Mouse (Mus musculus): Measurements from ENCODE around the gene Spink2. TPM values are rescaled to one million over a fixed set of nuclear protein-coding genes. Genes with fewer than 3 reads are reported as not detected.
"Not testable (repeated sequence)": the region's sequence is repeated elsewhere in the genome, so short reads cannot be mapped to it uniquely, and the experiment has no call there.

Spink2 gene
- total RNA-seq, 2 experiments from 2014 or later: not detected

DNA sequence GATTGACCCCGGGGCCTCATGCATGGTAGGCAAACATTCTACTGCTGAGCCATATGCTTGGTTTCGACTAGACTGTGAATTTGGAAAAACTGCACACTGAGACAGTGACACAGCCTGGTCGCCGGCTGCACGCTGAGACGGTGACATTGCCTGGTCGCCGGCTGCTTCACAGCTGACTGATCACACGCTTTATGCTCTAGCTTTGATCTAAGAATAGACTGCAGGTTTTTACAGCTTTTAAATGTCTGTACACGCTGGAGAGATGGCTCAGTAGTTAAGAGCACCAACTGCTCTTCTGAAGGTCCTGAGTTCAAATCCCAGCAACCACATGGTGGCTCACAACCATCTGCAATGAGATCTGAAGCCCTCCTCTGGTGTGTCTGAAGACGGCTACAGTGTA is 5.1 kb downstream of the Spink2 start:
- ATAC-seq (replicated peaks; ENCODE audit: low FRiP score, low TSS enrichment, poor library complexity, severe bottlenecking): no peak

DNA sequence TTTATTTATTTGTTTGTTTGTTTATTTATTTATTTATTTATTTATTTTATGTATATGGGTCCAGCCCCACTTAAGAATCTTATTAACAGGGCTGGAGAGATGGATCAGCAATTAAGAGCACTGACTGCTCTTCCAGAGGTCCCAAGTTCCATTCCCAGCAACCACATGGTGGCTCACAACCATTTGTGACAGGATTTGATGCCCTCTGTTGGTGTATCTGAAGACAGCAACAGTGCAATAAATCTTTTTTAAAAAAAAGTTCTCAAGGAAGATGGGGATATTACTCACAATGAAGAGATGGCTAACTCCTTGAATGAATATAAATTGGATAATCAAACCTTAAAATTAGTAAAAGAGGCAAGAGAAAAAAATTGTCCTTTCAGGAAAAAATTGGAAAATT is 9.0 kb downstream of the Spink2 start:
- no peak for ATAC-seq (replicated peaks; ENCODE audit: low FRiP score, low TSS enrichment, poor library complexity, severe bottlenecking)

DNA sequence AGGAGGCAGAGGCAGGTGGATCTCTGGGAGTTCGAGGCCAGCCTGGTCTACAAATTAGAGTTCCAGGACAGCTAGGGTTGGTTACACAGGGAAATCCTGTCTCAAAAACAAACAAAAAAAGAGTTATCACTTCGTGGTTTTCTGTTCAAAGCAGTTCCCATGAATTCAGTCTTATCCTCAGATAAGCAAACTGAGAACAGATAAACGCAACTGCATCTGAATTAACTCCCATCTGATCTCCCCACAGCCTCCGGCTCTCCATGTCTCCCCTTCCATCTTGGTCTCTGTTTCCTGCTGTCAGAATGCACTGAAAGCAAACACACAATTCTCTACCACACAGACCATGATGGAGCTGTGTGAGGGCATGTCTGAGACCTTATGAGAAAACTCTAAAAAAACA is 10.6 kb downstream of the Spink2 start:
- no peak for ATAC-seq (replicated peaks; ENCODE audit: low FRiP score, low TSS enrichment, poor library complexity, severe bottlenecking)

DNA sequence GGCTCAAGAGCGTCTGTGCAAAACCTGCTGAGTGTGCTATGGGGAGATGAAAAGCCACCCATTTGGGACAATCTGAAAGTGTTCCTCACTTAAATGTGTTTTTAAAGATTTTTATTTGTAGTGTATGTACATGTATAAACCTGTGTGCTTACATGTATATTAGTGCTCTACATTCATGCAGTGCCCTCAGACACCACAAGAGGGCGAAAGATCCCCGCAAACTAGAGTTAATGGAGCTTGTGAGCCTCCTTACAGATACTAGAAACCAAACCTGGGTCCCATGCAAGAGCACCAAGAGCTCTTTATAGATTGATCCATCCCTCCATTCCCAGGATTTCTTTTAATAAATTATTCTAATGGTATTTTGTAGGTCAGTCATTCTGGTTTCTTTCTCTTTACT is 17.3 kb downstream of the Spink2 start:
- peak; percentile 75 for ATAC-seq (replicated peaks; ENCODE audit: low FRiP score, low TSS enrichment, poor library complexity, severe bottlenecking)

DNA sequence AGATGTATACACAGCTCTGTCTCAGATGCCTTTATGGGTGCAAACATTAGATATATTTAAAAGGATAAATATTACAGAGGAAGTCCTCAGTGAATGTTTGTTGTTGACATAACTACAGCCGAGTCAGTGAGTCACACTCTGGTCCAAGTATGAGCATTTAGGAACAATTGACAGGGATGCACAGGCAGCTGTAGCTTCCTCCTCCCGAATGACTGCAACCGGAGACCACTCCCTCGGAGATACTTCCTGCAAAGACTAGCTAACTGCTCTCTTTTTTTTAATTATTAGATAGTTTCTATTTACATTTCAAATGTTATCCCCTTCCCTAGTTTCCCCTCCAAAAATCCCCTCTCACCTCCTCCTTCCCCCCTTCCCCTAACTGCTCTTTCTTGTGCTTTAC is 18.0 kb downstream of the Spink2 start:
- ATAC-seq (replicated peaks; ENCODE audit: low FRiP score, low TSS enrichment, poor library complexity, severe bottlenecking): no peak

DNA sequence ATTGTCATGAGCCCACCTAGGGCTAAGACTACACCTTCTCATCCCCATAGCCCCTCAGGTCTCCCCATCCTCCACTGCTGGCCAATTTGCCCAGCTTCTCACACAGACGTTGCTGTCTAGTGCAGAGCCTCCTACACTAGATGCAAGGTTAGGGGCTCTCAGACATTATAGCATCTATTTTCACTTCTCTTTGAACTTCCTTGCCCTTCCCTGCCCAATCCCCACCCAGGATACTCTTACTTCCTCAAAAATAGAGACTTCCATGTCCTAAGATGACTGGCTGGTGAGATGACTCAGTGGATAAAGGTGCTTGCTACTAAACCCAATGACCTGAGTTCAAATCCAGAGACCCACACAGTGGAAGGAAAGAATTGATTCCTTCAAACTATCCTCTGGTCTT is 19.6 kb downstream of the Spink2 start:
- no peak for ATAC-seq (replicated peaks; ENCODE audit: low FRiP score, low TSS enrichment, poor library complexity, severe bottlenecking)

DNA sequence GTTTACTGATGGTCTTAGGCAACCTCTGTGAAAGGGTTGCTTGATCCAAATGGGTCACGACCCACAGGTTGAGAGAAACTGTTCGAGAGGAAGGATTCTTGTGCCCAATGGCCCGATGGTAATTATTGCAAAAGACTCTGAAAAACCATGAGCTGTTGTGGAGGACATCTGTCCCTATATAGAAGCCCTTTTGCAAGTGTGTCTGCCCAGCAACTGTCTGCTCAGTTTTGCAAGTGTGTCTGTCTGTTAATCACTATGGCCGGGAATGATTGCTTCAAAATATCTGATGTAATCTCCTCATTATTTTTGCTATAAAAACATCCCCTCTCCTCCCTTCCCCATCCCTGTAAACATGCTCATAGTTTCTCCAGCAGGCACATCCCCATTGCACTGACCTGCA is 20.2 kb downstream of the Spink2 start:
- ATAC-seq (replicated peaks; ENCODE audit: low FRiP score, low TSS enrichment, poor library complexity, severe bottlenecking): no peak

DNA sequence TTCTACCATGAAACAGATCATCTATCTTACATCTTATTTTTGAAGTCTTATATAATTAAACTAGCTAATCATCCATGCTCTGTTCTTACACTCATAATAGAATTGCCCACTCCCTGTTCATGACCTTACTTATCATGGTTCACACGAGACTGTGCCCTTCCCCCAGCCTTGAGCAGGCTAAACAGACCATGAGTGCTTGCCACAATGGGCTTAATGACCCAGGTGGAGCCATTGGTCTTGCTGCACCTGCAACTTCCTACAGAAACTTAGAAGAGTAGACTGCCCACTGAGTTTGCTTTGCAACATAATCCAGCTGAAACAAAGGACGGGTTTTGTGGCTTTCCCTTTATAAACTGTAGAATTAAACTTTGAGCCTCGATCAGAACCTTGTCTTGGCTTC is 22.5 kb downstream of the Spink2 start:
- ATAC-seq (replicated peaks; ENCODE audit: low FRiP score, low TSS enrichment, poor library complexity, severe bottlenecking): no peak

DNA sequence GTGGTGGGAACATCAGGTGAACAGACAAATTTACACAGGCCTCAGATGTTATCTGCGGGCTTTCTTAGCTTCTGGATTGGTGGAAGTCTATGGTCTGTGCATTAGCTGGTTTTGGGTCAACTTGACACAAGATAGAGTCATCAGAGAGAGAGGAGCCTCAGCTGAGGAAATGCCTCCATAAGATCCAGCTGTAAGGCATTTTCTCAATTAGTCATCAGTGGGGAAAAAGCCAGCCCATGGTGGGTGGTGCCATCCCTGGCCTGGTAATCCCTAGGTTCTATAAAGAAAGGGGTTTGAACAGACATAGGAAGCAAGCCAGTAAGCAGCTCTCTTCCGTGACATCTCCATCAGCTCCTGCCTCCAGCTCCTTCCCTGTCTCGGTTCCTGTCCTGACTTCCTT is 25.9 kb downstream of the Spink2 start:
- ATAC-seq (replicated peaks; ENCODE audit: low FRiP score, low TSS enrichment, poor library complexity, severe bottlenecking): no peak

DNA sequence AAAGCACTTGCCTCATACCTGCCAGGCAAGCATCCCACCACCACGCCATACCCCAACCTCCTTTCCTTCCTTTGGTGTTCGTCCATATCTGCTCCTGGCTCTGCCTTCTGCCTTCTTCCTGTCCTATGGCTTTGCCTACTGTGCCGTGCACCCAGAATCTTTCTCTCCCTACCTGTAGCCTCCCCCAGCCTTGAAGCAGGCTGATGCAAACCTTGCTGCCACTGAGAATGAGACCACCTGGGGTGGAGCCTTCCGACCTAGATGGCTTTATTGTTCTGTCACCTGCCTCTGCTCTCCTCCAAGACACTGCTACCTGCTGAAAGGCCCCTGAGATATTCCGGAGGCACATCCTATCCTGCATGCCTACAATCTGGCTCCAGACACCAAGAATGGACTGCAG is 27.4 kb downstream of the Spink2 start:
- not testable (repeated sequence) for ATAC-seq (replicated peaks; ENCODE audit: low FRiP score, low TSS enrichment, poor library complexity, severe bottlenecking)

DNA sequence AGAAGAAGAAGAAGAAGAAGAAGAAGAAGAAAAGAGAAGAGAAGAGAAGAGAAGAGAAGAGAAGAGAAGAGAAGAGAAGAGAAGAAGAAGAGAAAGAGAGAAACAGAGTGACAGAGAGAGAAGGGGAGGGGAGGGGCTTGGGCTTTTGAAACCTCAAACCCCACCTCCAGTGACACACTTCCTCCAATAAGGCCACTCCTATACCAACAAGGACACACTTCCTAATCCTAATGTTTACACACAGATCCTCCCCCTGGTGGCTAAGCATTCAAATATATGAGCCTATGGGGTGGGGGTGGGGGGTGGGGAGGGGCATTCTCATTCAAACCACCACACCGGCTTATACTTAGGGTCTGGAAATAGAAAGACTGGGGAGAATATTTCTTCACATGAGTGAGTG is 27.9 kb downstream of the Spink2 start:
- no peak for ATAC-seq (replicated peaks; ENCODE audit: low FRiP score, low TSS enrichment, poor library complexity, severe bottlenecking)

DNA sequence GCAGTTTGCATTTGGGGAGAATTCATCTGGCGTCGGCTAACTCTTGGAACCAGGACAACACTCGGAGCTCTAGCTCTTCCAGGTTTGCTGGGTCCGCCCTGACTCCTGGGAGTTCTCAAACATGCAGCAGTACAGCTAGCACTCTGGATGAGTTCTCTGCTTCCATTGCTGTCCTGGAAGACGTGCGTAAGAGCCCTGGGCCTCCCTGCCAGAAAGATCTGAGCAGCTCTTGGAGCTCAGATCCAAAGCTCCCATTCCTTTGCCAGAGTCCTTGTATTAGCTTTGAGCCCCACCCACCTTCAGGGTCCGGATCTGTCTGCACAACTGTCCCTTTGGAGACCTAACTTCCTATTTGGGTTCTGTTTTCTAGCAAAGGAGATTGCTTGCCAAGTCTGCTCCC is 29.8 kb downstream of the Spink2 start:
- ATAC-seq (replicated peaks; ENCODE audit: low FRiP score, low TSS enrichment, poor library complexity, severe bottlenecking): no peak

DNA sequence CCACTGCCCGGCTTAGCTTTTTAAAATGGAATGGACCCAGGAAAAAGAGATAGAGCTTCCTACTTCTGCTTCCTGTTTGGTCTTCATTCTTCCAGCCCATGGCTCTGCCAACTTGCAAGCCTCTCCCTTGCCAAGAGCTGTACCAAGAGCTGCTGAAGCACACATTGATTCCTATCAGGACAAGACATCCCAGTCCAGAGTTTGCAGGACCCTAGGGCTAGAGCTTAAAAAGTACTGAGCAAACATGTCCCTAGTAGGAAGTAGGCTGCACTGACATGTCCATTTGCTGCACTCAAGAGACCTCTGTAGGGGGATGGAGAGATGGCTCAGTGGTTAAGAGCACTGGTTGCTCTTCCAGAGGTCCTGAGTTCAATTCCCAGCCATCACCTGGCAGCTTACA is 32.3 kb downstream of the Spink2 start:
- no peak for ATAC-seq (replicated peaks; ENCODE audit: low FRiP score, low TSS enrichment, poor library complexity, severe bottlenecking)

DNA sequence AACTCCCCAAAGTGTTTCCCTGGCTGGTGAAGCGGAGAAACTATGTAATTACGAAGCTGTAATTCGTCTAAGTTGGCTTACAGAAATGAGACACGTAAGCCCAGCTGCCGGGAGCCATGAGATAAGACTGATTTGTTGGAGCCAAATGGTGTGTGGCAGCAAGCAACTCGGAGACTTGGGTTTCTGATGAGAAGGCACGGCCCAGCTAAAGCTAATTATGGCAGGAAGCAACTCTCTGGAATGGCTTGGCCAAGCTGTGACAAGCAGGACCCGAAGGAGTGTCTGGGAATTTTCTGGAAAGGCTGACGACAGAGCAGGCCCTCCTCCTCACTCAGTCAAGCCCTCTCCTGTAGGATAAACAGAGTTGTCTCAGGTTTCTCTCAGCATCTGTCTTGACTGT is 33.3 kb downstream of the Spink2 start:
- ATAC-seq (replicated peaks; ENCODE audit: low FRiP score, low TSS enrichment, poor library complexity, severe bottlenecking): no peak

DNA sequence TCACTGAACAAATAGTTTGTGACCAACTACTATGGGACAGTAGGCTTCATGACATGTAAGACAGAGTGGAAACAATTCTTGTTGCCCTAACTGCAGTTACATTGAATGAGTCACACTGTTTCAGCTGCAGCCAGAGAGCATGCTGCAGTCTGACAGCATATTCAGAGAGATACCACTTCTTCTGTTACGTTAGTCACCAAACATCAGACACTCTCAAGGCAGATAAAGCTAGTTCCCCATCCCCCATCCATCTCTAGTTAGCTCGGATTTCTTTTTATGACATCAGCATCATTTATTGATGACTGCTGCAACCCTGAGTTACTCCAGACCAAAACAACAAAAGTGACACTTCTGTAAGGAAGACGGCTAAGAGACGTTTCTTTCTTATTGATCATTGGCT is 36.5 kb downstream of the Spink2 start:
- no peak for ATAC-seq (replicated peaks; ENCODE audit: low FRiP score, low TSS enrichment, poor library complexity, severe bottlenecking)

DNA sequence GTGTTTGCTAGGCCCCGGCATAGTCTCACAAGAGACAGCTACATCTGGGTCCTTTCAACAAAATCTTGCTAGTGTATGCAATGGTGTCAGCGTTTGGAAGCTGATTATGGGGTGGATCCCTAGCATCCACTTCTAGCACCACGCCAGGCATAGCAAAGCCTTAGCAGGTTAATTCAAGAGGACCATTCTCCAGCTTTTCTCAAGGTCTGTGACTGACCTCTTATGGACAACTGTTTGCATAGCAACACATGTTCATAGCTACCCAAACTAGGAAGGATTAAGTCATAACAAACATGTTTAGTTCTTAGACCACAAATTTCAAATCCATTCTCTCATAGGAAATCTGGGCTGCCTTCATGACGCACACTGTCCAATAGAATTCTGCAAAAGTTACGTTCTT is 40.7 kb downstream of the Spink2 start:
- ATAC-seq (replicated peaks; ENCODE audit: low FRiP score, low TSS enrichment, poor library complexity, severe bottlenecking): peak; percentile 70; the same call in 1 of the 2 replicates

DNA sequence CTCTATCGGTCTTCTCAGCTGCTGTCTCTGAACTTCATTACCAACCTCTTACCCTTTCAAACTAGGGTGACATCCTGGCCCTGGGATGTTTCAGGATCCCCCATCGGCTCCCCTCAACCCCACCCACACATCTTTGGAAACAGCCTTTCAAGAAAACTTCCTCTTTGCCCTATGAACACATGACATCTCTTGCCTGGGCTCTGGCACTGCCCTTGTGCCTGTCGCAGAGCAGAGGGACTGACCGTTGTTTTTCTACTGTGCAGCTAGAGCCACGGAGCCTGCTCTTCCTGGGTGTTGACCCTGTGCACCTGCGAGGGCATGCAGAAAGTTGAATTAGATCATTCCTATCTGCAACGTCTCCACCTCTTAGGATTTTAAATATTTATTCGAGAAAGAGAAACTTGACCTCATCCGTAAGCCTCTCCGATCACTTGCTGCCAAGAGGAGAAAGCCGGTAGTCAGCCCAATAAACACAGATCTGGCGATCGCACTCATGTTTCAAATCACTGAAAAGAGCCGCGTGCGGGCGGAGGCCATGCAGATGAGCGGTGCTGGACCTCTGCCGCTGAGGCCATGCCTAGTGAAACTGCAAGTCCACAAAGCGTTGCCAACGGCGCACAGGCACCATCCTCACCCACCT is 43.8 kb downstream of the Spink2 start:
- no peak for ATAC-seq (replicated peaks; ENCODE audit: low FRiP score, low TSS enrichment, poor library complexity, severe bottlenecking)

DNA sequence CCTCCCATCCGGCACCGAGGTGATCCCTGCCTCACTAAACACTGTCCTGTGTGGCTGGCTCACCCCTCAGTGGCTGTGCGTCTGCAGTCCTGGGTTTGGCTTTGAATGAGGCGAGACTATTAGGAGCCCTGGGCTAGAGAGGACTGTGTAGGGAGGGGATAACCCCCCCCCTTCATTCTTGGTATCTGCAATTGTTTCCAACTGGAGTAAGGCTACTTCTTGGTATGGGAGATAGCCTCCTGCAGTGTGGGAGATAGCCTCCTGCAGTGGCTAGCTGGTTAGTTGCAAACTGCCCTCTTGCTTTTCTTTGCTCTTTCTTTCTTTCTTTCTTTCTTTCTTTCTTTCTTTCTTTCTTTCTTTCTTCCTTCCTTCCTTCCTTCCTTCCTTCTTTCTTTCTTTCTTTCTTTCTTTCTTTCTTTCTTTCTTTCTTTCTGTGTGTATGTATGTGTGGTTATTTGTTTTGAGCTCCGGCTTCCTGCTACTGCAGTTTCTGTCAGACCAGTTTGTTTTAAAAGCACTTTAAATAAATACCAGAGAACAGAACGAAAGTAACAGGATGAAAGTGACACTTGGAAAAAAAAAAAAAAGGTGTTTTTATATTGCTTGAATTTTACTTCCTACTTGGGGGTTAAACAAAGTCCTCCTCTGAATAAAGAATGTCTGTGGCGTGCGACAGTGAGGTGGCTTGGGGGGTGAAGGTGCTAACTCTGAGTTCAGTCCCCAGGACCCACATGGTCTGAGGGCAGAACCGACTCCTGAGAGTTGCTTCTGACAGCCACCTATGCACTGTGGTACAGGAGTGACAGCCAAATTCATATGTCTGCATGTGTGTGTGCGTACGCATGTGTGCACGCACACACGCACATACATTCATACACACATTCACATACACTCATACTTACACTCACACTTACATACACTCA is 45.3 kb downstream of the Spink2 start:
- no peak for ATAC-seq (replicated peaks; ENCODE audit: low FRiP score, low TSS enrichment, poor library complexity, severe bottlenecking)

DNA sequence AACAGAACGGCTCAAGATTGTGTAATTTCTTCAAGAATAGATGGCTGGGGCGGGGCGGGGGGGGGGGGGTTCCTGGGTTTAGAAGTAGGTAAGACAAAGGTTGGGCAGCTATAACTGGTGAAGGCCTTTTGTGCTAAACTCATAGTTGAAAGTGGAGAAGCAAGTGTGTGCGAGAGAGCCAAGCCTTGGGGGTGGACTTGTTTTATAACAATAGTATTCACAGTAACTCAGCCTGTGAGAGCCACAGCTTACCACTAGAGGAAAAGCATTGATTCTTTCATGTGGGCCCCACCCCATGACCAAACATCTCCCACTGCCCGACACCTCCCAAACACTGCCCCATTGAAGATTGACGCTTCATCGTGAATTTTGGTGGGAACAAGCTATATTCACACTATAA is 47.7 kb downstream of the Spink2 start:
- no peak for ATAC-seq (replicated peaks; ENCODE audit: low FRiP score, low TSS enrichment, poor library complexity, severe bottlenecking)

DNA sequence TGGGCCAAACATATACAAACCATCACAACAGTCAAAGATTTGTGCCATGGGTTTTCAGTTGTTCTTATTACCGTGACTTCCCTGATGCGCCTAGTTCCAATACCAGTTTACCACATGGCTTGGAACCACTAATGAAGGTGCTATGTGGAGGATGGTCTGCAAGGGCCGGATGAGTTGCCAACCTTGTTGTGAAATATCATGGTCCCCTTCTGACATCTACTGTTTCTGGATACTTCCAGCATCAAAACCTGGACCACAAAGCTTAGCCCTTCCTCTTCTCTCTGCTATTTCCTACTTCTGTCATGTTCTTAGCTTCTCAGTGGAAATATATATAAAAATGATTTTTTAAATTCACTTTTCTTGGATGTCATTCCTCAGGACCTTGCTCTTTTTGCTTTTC is 48.7 kb downstream of the Spink2 start:
- ATAC-seq (replicated peaks; ENCODE audit: low FRiP score, low TSS enrichment, poor library complexity, severe bottlenecking): no peak
